Mouse (Mus musculus): ENCODE data around the gene Il11.

- TF ChIP-seq POLR2A (IDR thresholded peaks at IDR 0.05; ENCODE audit: insufficient read depth, low read depth, low read length) (no peak), CTCF (IDR thresholded peaks at IDR 0.05) (no peak)
Observed at GRCm38 (mm10) chr7:4741672-4742481, 40.8 kb downstream of the Il11 start.

Data from heart, adult 2 months (tissue).